Mouse (Mus musculus): ENCODE results near the gene Lgals3bp.

DNA sequence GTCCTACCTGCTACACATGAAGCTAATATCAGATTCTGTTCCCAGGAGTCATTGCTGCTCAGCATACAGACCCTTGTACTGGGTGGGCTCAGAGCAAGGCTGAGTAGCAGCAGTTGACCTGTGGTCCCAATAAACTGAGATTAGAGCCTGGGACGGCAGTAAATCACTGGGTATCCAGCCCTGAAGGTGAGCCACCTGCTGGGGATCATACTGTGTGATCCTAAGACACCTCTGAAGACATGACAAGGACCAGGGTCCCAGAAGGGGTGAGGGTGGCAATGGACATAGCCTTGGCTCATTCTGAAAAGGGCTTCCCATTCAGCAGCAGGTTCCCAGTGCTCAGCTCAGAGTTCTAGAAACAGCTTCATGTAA is 8.2 kb upstream of the Lgals3bp start:
- no peak for TF ChIP-seq CTCF (IDR thresholded peaks at IDR 0.05; ENCODE audit: insufficient read depth, low read length)
- TF ChIP-seq POLR2A (IDR thresholded peaks at IDR 0.05; ENCODE audit: borderline replicate concordance, extremely low read depth, low read depth, low read length), result no peak
